Mouse (Mus musculus) kidney, postnatal 10 days (tissue): Measurements from ENCODE around the gene Gm27027.
A peak's percentile ranks its signal among the peaks of the same experiment; 100 is the strongest.

Experiments used
- DNase-seq: peaks from one replicate; pipeline ENCODE4 v3.0.0; 2021; ENCODE audit warnings: mixed read lengths

The Gm27027 gene

GRCm38 (mm10) chr2:93996254-93996653, at the start of gene Gm27027:
Gene Gm27027, minus strand, starts transcription at chr2:93996354.
- DNase-seq = no peak

DNA sequence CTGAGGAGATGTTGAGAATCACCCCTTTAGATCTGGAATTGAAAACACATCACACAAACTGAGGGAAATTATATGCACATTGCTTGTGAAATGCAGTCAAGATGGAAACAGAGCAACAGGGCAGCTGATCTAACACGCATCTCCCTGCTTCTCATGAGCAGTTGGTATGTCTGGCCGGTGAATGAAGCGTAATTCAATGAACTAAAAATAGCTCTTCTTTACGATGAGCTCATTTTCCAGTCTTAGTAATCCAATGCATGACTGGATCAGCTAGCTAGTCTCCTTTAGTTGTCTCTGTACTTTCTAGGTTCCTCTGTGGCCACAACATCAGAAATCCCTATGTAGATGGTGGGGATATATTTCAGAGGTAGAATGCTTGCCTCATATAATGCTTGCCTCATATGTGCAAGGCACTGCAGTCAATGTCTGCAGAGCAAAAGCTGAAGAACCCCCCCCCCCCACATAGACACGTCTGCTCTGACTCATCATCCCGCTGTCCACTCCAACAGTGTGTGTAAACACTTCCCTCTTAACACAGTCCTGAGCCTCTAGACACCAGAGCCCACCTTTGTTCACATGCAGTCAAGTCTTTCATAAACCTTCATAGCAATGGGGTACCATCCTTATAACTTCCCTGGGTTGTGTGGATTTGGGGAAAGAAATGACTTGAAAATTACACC, 49.4 kb upstream of the Gm27027 start:
- no peak for DNase-seq

- DNase-seq = no peak
Measured at GRCm38 (mm10) chr2:94044174-94044573, 48.0 kb upstream of the Gm27027 start.

DNA sequence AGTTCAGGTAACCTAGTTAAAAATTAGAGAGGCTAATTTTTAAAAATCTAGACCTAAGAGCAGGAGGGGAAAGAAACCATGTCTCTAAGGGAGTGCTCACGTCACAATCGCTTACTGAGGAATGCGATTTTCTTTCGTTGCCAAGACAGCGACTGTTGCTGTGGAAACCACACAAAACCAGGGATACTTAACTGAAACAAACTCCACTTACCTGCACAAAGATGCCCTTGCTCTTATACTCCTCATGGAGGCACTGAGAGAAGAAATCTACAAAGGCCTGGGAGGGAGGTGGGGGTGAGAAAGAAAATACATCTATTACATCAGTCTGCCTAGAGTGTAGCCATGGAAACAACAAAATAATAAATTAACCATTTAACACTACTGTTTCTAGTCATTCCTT, 47.5 kb upstream of the Gm27027 start:
- no peak for DNase-seq

DNA sequence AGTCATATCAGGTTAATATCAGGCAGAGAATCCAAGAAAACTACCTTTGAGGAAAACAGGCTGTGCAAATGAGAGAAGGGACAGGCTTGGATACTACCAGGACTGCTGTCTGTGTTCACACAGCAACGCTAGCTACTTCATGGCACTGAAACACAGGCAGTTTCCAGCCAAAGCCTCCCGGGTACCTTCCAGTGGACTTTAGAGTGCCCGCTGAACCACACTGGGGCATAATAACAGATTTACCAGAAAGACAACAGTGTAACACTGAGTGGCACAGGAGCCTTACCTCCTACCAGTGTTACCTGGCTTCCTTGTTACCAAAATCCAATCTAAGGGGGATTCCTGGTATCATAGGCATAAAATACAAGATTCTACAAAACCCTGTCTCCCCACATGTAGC, 46.3 kb upstream of the Gm27027 start:
- DNase-seq = no peak

- no peak for DNase-seq
Measured at GRCm38 (mm10) chr2:94040391-94041125, 44.4 kb upstream of the Gm27027 start.

GRCm38 (mm10) chr2:94035428-94036331, 39.5 kb upstream of the Gm27027 start:
- DNase-seq = peak; percentile 81

DNA sequence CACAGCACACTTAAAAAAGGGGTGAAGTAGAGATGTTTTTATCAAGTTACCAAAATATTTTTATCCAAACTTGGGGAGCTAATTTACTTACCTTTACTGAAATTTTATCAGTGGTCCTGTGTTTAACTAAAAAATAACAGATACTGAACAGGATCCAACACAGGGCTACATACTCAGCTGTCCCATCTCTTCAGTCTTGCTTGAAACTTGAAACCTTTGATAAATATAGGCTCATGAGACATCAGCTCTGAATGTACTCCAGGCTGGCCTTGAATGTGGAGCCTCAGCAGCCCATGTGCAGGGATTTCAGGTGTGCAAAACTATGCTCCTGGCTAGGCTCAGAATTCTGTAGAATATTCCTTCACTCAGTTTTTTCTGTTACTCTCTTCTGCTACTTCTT, 34.4 kb upstream of the Gm27027 start:
- no peak for DNase-seq

DNA sequence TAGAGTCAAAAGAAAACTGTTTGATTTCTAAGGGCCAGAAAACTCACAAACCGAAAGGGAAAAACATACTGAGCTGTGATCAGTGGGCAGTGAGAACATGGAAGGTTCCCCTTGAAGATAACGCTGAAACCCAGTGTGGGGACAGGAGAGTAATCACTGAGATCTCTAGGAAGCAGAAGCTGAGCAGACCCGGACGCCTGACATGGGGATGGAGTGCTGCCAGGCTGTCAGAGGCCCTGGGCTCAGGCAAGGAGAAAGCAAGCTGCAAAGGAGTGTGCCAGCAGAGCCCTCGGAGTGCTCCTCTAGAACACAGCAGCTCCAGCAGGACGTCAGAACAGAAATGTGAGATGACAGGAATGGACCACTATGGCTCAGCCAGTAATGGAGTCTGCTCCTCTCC, 28.5 kb upstream of the Gm27027 start:
- DNase-seq = no peak

DNA sequence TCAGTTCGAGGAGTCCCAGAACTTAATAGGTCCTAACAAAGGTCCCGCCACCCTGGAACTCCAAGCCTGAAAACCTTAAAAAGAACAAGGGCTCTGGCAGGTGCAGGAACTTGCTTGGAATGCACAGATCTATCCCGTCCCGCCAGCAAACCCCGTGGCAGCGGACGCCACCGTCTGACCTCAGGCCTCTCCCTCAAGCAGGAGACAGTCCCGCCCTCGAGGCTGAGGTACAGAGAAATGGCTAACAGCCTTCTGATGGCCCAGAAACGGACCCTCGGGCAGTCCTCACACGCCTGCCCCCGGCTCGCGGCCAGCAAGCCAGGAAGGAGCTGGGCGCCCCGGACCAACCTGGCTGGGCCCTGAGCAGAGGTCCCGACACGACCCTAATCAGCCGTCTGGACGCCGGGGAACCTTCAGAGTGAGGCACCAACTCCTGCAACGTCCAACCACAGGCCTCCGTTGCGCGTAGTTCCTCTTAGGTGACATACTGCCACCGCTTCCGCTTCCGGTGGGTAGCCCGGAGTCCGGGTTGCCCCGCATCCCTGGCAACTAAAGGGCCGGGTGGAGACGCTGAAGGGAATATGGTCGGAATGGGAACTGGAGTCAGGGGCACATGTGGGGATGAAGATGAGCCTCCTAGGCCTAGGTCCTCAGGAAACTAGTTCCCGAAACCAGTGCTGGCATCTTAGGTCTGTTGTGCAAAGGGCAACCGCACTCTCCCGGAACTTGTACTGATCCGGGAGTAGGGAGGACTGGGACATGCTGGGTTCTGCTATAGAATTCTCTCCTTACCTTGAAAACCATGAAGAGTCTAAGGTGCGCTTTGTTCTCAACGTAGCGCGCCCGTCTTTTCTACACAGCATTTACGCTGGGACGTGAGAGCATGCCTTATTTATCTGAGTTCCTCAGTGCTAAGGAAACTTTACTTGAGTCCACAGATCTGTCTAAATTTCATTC, 14.5 kb upstream of the Gm27027 start, which contains the start of gene Alkbh3:
Gene Alkbh3, minus strand, starts transcription at position 473 of the 957 bp plus-strand sequence.
- DNase-seq = peak; percentile 94

- peak; percentile 94 for DNase-seq
Measured at GRCm38 (mm10) chr2:94002331-94002730, 6.2 kb upstream of the Gm27027 start.

- DNase-seq = no peak
Measured at GRCm38 (mm10) chr2:94001918-94002317, 5.8 kb upstream of the Gm27027 start.

GRCm38 (mm10) chr2:94001411-94001810, 5.3 kb upstream of the Gm27027 start:
- peak; percentile 51 for DNase-seq

DNA sequence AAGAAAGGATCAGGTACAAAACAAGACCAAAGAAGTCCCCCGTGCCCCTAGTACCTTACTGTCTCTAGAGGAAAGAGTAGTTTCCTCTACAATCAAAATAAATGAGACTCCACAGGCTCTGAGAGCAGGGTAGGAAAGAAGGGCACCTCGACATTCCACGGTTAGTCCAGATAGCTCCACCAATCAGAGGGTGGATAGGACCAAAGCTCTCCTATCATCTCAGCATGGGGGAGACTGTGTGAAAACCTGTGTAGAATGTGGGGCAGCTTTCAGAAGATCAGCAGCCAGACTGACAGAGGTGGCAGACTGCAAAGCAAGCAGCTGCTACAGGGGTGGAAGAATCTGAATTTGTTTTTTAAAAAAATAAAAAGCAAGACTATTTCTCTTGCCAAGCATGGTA, 3.3 kb downstream of the Gm27027 start:
- no peak for DNase-seq

GRCm38 (mm10) chr2:93992259-93992658, 3.9 kb downstream of the Gm27027 start:
- peak; percentile 74 for DNase-seq

DNA sequence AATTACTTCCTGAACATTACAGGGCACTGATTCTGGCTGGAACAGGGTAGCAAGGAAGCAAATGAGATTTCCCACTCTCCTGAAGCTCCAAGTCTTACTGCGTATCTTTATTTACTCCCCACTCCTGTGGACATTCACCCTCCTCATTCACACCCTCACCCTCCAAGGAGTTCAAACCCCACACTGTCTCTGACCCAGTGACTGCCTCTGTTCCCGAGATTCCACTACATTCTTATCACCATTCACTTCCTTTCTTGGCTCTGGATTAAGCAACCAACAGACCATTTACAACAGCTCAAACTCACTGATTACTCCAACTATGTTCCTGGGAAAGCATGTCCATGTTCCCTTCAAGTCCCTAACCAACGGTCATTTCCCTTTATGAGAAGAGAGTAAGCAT, 4.8 kb downstream of the Gm27027 start:
- DNase-seq = no peak

GRCm38 (mm10) chr2:93988440-93988839, 7.7 kb downstream of the Gm27027 start:
- no peak for DNase-seq

DNA sequence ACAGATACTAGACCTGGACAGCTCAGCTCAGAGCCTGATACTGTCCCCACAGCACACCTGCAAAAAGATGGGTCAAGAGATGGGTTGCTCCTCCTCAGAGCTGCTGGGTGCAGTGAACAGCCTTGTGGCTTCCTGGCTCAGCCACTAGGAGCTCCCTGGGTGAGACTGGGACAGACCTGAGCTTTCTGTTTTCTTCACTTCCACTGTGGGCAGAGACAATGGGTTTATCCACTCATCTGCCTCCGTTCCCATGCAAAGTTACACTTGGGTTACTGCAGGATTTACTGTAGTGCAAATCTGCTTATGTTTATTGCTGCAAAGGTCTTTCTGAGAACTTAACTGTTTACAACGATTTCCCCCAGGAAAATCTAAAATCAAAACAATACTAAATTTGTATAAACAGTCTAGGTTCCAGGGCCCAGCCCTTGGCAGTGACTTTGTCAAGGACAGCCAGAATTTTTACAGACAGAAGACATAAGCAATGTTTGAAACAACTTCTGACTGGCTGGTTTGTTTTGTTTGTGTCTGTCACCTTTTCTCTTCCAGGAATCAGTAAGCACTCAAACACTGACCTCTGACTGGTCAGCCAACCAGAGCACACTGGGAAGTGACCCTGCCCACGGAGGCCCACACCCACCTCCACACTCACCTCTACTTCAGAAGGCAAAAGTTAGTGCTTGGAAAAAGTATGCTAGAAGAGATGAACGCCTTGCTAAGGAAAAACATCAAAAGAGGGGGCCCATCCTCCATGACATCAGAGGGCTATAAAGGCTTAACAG, 13.5 kb downstream of the Gm27027 start:
- no peak for DNase-seq

GRCm38 (mm10) chr2:93979249-93980120, 16.7 kb downstream of the Gm27027 start:
- DNase-seq = peak; percentile 40
